Mouse (Mus musculus) adrenal gland, postnatal 14 days (tissue): Measurements from ENCODE around the gene Arhgef7. TPM values are rescaled to one million over a fixed set of nuclear protein-coding genes. Genes with fewer than 3 reads are reported as not detected.
A peak's percentile ranks its signal among the peaks of the same experiment; 100 is the strongest.

Experiments used
- DNase-seq: peaks from one replicate; pipeline ENCODE4 v3.0.0; 2021; ENCODE audit warnings: mixed read lengths
- total RNA-seq: library from RNA; stranded (reverse); gene quantifications from 2 replicates; pipeline ENCODE4 v1.2.3, GENCODE M21; 2021

Gene Arhgef7
- total RNA-seq, 1 experiment from 2014 or later, result 54.4 TPM

- DNase-seq, result no peak
Measured at GRCm38 (mm10) chr8:11797729-11798479, 70.4 kb downstream of the Arhgef7 start.

- no peak for DNase-seq
Measured at GRCm38 (mm10) chr8:11798480-11798867, 71.0 kb downstream of the Arhgef7 start.

- no peak for DNase-seq
Measured at GRCm38 (mm10) chr8:11799098-11799497, 71.6 kb downstream of the Arhgef7 start.

GRCm38 (mm10) chr8:11800481-11800880 lies 73.0 kb downstream of the Arhgef7 start:
- no peak for DNase-seq

GRCm38 (mm10) chr8:11801571-11801970 lies 74.0 kb downstream of the Arhgef7 start:
- DNase-seq, result no peak

- DNase-seq, result no peak
Measured at GRCm38 (mm10) chr8:11804914-11805313, 77.4 kb downstream of the Arhgef7 start.

- no peak for DNase-seq
Measured at GRCm38 (mm10) chr8:11806252-11806651, 78.7 kb downstream of the Arhgef7 start.

- no peak for DNase-seq
Measured at GRCm38 (mm10) chr8:11807361-11807760, 79.8 kb downstream of the Arhgef7 start.

GRCm38 (mm10) chr8:11808047-11808446 lies 80.5 kb downstream of the Arhgef7 start:
- no peak for DNase-seq

- DNase-seq, result no peak
Measured at GRCm38 (mm10) chr8:11810426-11810825, 82.9 kb downstream of the Arhgef7 start.

GRCm38 (mm10) chr8:11813801-11814200 lies 86.3 kb downstream of the Arhgef7 start:
- DNase-seq, result peak; percentile 1

GRCm38 (mm10) chr8:11815206-11815605 lies 87.7 kb downstream of the Arhgef7 start:
- DNase-seq, result no peak

- no peak for DNase-seq
Measured at GRCm38 (mm10) chr8:11820136-11820535, 92.6 kb downstream of the Arhgef7 start.

GRCm38 (mm10) chr8:11820568-11820967 lies 93.0 kb downstream of the Arhgef7 start:
- no peak for DNase-seq

- peak; percentile 82 for DNase-seq
Measured at GRCm38 (mm10) chr8:11821451-11822206, 94.1 kb downstream of the Arhgef7 start.

GRCm38 (mm10) chr8:11822550-11823060 lies 95.1 kb downstream of the Arhgef7 start:
- no peak for DNase-seq

GRCm38 (mm10) chr8:11825756-11826155 lies 98.2 kb downstream of the Arhgef7 start:
- no peak for DNase-seq

GRCm38 (mm10) chr8:11827312-11827711 lies 99.8 kb downstream of the Arhgef7 start:
- no peak for DNase-seq

GRCm38 (mm10) chr8:11830214-11831046 lies 102.9 kb downstream of the Arhgef7 start:
- no peak for DNase-seq

GRCm38 (mm10) chr8:11831174-11831573 lies 103.7 kb downstream of the Arhgef7 start:
- no peak for DNase-seq

GRCm38 (mm10) chr8:11831939-11832338 lies 104.4 kb downstream of the Arhgef7 start:
- DNase-seq, result no peak

GRCm38 (mm10) chr8:11833157-11833556 lies 105.6 kb downstream of the Arhgef7 start:
- DNase-seq, result no peak
